Mouse (Mus musculus) cortical plate, adult 2 months (tissue): ENCODE measurements at regions not wholly inside any gene's neighbourhood (a gene's known extent, or its start where the extent isn't known, plus 50 kb on each side); places are given as distances from the start of the nearest gene placed in this dataset.

Experiments used
- H3K27ac ChIP-seq: fragments of 200-500 bp; 2 replicates; pipeline ENCODE4 v1.5.1; 2012; ENCODE audit warnings: low read length, control low read depth, inconsistent platforms; ENCODE audit not compliant: insufficient read depth
- H3K4me1 ChIP-seq: fragments of 200-500 bp; 2 replicates; pipeline ENCODE4 v1.6.1; 2011; ENCODE audit warnings: low read length; ENCODE audit not compliant: control insufficient read depth, insufficient read depth
- H3K4me3 ChIP-seq: fragments of 200-500 bp; 2 replicates; pipeline ENCODE4 v1.5.1; 2011; ENCODE audit warnings: mild to moderate bottlenecking, low read length, control low read depth; ENCODE audit not compliant: insufficient read depth
- CTCF ChIP-seq: fragments of 200-500 bp; IDR thresholded peaks from 2 replicates; pipeline ENCODE4 v1.5.1; 2011; ENCODE audit warnings: mild to moderate bottlenecking, control low read depth, low read length; ENCODE audit not compliant: insufficient read depth; ENCODE audit errors: extremely low read depth
- POLR2A ChIP-seq: fragments of 200-500 bp; IDR thresholded peaks from 2 replicates; pipeline ENCODE4 v1.6.1; 2011; ENCODE audit warnings: mild to moderate bottlenecking, low read length, control low read depth; ENCODE audit not compliant: insufficient read depth; ENCODE audit errors: extremely low read depth

DNA sequence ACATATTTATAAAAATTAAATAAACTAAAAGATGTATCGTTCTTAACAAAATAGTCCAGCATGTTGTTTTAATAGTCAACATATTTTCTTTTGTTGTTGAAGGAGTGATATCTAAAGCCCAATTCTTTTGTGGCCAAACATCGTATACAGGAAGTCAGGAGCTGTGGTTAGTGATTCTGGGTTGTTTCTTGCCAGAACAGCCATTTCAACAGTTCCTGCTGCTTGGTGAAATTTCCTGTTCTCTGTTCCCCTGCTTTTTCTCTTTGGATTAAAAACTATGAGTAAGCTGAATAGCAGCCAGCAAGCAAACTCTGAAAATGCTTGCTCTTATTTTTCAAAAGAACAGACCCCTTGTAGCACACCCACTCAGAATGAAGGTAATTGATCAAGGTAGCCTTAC lies 70.2 kb upstream of the F13a1 start:
- H3K4me1 ChIP-seq = no peaks in the 10 kb centered on the region
- no peak overlapping the region for H3K27ac ChIP-seq
- TF ChIP-seq POLR2A = no peak
- no peak for TF ChIP-seq CTCF
- H3K4me3 ChIP-seq = no peak overlapping the region

DNA sequence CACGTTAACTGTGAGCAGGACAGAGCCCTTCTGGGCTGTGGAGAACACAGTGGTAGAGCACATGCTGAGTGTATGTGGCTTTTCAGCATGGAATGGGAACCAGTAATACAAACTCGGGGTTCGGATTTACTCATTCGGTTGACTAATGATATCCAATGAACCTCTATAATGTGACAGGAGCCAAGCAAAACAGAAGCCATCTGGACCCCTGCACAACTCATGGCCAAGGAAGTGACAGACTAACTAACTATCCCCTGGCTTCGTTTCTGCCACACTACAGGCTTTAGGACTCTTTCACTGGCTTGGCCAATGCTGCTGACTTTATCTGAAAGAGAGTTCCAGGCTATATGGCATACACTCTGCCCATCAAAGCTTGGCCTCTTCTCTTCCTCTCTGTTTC lies 64.3 kb upstream of the F13a1 start:
- TF ChIP-seq POLR2A (no peak), CTCF (no peak)
- Histone ChIP-seq H3K27ac (no peak overlapping the region), H3K4me3 (no peak overlapping the region), H3K4me1 (no peaks in the 10 kb centered on the region)

DNA sequence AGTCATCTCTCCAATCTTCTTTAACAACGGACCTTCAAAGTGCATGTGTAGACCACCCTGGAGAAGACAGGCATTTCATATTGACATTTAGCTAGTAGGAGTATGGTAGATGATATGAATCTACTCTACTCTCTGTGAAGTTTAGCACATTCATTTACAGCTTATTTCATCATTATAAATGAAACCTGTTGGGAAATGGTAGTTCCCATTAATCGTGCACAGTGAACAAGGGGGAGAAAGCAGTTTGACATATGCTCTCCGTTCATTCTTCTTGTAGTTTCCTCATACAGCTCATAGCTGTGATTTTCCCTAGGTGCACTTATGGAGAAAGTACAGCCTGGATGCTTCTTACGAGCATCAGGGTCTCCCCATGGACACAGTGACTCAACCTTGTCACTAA lies 61.7 kb upstream of the F13a1 start:
- Histone ChIP-seq H3K4me1 (no peaks in the 10 kb centered on the region), H3K27ac (no peak overlapping the region), H3K4me3 (no peak overlapping the region)
- no peak for TF ChIP-seq CTCF
- TF ChIP-seq POLR2A = no peak

DNA sequence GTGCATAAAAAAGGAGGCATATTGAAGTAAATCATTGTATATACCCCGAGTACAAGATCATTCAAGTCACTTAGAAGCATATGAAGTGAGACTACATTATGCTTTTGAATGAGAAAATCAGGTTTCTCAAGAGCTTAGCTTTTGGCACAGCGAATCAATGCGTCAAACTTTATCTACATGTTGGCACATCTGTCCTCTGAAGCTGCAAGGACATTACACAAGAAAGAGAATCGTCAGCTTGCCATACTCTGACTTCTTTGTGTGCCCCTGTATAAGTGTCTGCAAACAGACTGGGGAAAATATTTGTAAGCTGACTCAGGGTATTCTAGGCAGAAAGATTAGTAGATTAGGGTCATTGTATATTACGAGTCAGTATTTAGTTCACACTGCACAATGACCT lies 57.7 kb upstream of the F13a1 start:
- Histone ChIP-seq H3K4me3 (no peak overlapping the region), H3K27ac (no peak overlapping the region), H3K4me1 (no peaks in the 10 kb centered on the region)
- TF ChIP-seq POLR2A = no peak
- no peak for TF ChIP-seq CTCF

DNA sequence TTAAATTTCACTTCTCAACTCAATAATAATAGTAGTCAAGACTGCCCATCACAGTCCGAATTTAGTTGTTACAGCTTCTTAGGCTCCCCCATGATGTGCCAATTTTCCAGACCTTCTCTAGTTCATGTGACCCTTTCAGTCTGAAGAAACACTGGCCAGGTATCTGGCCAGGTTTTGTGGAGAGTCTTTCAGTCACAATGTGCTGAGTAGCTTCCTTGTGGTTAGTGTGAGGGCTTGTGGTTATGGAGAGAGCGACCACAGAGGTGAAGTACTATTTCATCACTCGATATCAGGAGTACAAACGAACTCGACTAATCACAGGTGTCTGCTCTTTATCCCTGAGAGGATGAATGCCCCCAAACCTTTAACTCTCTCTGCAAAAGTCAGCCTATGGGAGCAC lies 56.0 kb upstream of the F13a1 start:
- TF ChIP-seq POLR2A = no peak
- no peak for TF ChIP-seq CTCF
- no peak overlapping the region for H3K4me3 ChIP-seq
- no peaks in the 10 kb centered on the region for H3K4me1 ChIP-seq
- H3K27ac ChIP-seq = no peak overlapping the region

DNA sequence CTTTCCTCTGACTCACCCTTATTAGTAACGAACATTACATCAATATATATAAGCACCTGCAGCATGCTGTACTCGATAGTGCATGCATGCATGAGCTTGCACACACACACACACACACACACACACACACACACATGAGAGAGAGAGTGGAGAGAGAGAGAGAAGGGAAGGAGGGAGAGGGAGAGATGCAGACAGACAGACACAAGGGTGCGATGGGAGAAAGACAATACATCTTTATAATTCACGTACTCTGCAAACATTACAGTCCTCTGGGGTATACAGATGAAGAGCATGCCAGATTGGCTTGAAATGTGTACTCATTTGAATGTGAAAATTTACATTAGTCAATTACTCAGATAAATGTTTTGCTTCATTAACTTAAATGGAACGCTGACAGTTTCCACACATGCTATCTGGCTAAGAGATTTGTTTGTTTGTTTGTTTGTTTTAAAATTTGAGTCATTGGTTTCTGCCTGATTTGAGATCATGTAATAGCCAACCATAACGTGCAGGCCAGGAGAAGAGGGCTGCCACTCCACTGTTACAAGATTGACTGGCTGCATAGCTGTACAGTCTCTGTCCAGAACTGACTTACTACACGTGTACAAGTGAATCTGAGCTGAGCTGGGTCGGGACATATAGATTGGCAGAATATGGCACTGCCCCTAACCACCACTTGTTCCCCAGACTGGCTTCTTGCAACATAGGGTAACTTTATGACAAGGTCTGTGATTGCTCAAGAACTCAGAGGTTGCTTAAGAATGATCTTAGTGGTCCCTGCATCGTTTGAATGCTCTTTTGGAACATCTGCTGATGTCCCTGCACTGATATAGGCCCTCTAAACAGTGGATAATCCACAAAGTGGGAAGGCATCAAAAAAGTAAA lies 54.6 kb upstream of the F13a1 start:
- H3K4me3 ChIP-seq = no peak overlapping the region
- TF ChIP-seq CTCF (no peak), POLR2A (no peak)
- H3K4me1 ChIP-seq = no peaks in the 10 kb centered on the region
- H3K27ac ChIP-seq = no peak overlapping the region

DNA sequence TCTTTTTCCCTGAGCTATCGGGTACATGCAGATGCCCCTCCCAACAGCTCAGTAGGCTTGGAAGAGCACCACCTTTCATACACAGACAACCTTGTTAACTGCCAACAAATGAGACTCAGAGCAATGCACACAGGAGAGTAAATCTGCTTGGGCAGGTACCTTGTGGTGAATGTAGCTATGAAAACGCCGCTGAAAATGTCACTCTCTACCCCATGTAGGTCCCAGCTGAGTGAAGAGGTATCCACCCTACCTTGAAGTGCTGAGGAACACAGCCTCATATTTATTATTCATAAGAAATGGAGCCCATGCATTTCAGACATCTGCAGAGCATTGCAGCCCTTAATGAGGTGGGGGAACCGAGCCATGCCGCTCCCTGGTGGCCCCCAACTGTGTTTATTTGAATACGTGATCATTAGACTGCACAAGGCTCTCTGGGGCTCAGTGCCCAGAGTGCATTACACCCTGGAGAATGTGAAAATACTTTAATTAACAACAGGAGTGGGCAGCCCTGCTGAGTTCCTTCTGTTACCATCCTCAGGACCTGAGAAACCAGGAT lies 53.8 kb upstream of the F13a1 start:
- Histone ChIP-seq H3K4me1 (no peaks in the 10 kb centered on the region), H3K27ac (no peak overlapping the region), H3K4me3 (no peak overlapping the region)
- TF ChIP-seq CTCF (no peak), POLR2A (no peak)

DNA sequence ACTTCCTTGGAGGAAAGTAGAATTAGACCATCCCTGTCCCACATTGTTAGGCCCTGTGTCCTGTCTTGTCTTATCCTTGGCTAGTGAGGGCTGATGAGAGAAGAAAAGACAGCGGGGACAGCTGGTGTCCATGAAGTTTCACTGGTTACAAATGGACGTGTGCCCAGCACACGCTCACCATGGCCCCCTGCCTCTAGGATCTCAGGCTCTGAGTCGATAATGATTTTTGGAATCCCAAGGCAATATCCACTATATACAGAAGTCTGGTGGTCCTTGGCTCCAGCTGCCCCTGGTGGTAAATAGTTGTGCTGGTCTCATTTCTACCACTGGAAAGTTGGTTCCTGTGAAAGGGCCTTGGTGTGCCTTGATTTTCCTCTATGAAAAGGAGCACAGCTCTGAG lies 51.7 kb upstream of the F13a1 start:
- TF ChIP-seq POLR2A = no peak
- TF ChIP-seq CTCF = no peak
- Histone ChIP-seq H3K27ac (no peak overlapping the region), H3K4me1 (no peaks in the 10 kb centered on the region), H3K4me3 (no peak overlapping the region)
